Mouse (Mus musculus): ENCODE measurements around the gene Ntn1. TPM values are rescaled to one million over a fixed set of nuclear protein-coding genes. Genes with fewer than 3 reads are reported as not detected.

The Ntn1 gene
- total RNA-seq, 2 experiments from 2014 or later = 6.2 to 7.3 TPM

- no peak for DNase-seq
These were observed 5.0 kb upstream of the Ntn1 start for GRCm38 (mm10) chr11:68405576-68405975.

GRCm38 (mm10) chr11:68404185-68404584 lies 3.6 kb upstream of the Ntn1 start:
- no peak for DNase-seq

- no peak for DNase-seq
These were observed 805 bp upstream of the Ntn1 start for GRCm38 (mm10) chr11:68401428-68401827.

DNA sequence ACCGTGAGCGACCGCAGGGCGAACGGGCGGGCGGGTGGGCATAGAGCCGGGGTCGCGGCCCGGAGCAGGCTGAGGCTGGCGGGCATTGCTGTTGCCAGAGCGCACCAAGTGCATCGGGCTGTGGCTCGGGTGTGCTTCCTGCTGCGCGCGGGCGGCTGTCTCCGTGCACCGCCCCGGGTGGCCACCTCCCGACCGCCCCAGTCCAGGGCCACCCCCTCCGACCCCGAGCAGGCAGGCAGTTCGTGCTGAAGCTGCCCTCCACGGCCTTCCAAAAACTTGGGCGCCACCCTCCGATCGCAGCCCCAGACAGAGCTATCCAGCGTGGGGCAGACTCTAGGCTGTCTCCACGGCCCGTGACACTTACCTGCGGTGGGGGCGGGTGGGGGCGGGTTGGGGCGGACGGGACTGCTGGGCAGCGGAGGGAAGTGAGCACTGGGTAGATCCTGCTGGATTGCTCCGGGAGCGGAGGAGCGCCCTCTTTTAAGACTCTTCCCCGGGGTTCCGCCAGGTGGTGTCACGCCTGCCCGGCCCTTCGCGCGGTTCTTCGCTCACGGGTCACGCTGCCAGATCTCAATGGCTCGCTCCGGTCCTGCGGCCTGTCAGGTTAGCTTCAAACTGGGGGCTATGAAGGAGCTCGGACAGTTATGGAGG lies 477 bp downstream of the Ntn1 start:
- DNase-seq = peak in 1 of 2 experiments; percentile 8

DNA sequence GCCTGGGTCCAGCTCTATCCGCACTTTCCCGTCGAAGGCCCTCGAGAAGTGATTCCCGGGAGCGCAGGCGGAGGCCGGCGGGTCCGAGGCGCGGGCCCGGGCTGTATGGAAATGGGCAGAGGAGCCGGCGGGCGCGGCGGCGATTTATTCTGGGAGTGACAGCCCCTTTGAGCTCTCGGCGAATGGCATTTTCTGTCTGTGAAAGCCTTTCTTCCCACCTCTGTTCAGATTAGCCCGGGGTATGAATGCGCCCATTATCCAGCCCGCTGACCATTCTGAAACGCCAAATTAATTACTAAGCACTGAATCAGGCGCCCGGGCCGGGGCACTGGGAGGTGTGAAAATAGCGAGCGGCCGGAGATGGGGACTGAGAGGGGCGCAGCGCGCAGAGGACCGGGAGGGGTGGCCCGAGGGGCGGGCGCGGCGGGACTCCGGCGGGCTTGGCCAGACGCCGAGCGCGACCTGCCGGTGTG lies 1.0 kb downstream of the Ntn1 start:
- peak in 1 of 2 experiments; percentile 29 for DNase-seq

- DNase-seq = no peak
These were observed 1.6 kb downstream of the Ntn1 start for GRCm38 (mm10) chr11:68398891-68399547.

- DNase-seq = no peak
These were observed 5.1 kb downstream of the Ntn1 start for GRCm38 (mm10) chr11:68395546-68395945.

- DNase-seq = no peak
These were observed 5.9 kb downstream of the Ntn1 start for GRCm38 (mm10) chr11:68394749-68395148.

GRCm38 (mm10) chr11:68393897-68394490 lies 6.6 kb downstream of the Ntn1 start:
- DNase-seq = no peak

DNA sequence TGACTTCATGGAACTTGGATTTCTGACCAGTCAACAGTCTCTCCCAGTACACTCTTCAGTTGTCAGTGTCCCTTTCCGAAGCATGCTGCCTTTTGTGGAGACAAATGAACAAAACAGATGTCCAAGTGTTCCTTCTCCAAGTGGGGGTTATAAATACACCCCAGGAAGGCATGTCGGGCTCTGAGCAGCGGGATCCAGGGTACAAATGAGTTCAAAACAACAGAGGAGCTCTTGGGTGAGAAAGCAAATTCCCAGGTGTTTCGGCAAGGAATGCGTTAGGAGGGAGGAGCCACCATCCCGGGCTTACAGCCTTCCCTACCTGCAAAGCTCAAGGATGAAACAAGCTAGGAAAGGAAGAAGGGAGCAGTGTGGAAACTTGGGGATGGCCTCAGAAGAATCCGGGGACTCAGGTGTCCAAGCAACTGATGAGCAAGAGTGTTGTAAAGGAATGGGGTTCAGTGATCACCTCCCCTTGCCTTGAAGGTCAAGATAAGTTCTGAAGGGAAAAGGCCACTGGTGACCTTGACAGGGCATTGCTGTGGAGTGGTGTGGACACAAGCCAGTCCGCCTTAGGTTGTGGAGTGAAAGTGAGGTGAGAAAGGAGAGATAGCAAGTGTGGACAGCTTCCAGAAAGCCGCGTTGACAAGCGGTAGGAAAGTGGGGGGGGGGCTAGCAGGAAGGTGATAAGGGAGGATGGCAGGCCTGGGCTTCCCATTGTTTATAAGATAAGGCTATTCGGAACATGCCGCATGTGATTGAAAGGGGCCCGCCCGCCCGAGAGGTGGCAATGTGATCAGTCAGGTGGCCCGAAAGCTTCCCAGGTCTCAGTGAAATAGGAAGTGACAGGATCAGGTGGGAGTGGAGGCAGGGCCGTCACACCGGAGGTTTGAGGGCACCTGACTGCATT lies 10.0 kb downstream of the Ntn1 start:
- DNase-seq = no peak

DNA sequence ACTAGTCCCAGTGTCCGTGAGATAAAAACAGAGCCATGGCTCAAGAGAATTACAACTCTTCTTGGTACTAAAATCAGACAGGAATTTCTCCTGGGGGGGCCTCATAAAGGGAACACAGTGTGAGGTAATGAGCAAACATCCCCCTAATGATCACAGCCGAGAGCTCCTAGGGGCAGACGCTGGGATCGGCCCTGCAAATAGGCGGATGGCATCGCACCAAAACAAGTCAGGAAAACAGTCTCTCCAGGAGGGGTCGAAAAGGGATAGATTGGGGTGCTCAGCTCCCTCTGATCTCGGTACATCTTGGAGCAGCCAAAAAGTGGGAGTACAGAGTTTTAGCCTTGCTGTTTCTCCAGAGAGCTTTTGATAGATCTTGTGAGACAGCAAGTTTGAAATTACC lies 11.0 kb downstream of the Ntn1 start:
- no peak for DNase-seq

DNA sequence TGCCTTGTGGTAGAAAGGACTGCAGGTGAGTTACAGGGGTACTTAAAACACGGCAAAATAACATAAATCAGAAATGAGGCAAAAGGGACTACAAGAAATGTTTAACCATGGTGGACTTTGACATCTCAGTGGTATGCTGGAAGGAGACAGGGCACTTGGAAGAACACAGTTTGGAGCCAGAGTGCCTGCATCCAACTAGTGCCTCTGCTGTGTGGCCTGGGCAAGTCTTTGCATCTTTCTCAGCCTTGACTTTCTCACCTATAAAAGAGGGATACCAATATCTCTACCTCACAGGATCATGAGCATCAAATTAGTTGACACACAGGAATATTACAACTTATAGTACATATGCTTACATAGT lies 12.0 kb downstream of the Ntn1 start:
- no peak for DNase-seq

DNA sequence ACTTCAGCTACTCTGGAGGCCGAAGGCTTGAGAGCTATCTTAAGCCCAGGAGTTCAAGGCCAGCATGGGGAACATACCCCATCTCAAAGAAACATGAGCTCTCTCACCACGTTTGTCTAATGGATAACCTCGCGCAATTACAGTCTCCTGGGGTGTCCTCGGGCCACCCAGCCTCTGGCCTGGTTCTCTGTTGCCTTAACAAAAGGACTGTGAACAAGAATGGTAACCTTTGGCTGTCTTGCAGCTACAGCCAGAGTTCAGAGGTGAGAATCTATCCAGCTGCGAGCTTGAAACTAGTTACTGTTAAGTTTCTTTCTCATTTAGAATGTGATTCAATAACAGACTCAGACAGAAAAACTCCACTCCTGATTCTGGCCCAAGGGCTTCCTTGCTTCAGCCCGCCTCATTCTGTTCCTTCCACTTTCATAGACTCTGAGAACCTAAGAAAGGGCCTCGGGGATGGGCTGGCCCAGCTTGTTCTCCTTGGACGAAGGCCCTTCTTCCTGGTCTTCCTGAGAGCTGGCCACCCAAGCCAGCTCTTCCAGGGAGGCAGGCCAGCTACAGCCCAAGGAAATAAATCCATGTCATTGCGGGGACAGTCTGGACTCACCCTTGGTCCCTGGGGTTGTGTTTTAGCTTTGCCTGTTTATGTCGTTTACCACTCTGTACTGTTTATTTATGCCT lies 12.5 kb downstream of the Ntn1 start:
- DNase-seq = no peak

DNA sequence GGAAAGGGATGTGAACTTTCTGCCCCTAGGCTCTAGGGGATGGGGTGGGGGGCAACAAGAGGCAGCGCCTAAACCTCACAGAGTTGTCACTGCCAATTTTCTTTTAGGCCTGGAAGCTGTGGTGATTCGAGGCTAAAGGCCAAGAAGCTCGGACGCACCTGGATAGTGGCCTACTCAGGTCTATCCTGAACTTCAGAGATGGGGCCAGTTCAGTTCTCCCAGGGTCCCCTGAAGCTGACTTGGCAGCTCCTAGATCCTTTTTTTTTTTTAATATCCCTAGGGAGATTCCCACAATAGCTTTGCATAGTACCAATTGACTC lies 13.2 kb downstream of the Ntn1 start:
- no peak for DNase-seq

- DNase-seq = peak; percentile 18 to 19
These were observed 13.8 kb downstream of the Ntn1 start for GRCm38 (mm10) chr11:68386589-68387440.

- DNase-seq = no peak
These were observed 14.6 kb downstream of the Ntn1 start for GRCm38 (mm10) chr11:68385921-68386588.

- no peak for DNase-seq
These were observed 15.4 kb downstream of the Ntn1 start for GRCm38 (mm10) chr11:68385021-68385821.

- no peak for DNase-seq
These were observed 16.0 kb downstream of the Ntn1 start for GRCm38 (mm10) chr11:68384592-68385020.

- no peak for DNase-seq
These were observed 16.5 kb downstream of the Ntn1 start for GRCm38 (mm10) chr11:68384131-68384530.

- DNase-seq = no peak
These were observed 17.1 kb downstream of the Ntn1 start for GRCm38 (mm10) chr11:68383519-68383918.

Measured in layer of hippocampus, postnatal 36 days (tissue).